8 mouse cellular contexts compared by ENCODE assay signal in genomic region chr17:36942391-36942790, GRCm38 (mm10). TPM values are rescaled to one million over a fixed set of nuclear protein-coding genes. Genes with fewer than 3 reads are reported as not detected.
DNase-seq lines count a peak whose midpoint lies in the region; ATAC-seq and TF ChIP-seq lines count a peak whose summit lies in the region.

No protein-coding gene starts in this region.

- no peak for ATAC-seq in heart, embryonic 11.5 days (replicated peaks; ENCODE audit: insufficient number of reproducible peaks, low FRiP score, low TSS enrichment)
- ATAC-seq in lung, embryonic 16.5 days (ENCODE audit: low read depth), result peak; percentile 89

- peak; percentile 13 for DNase-seq in gastrocnemius, postnatal 25 days
- DNase-seq in gastrocnemius, postnatal 14 days, result no peak
- DNase-seq in cerebellum, adult 2 months, result peak; percentile 84 to 85
- peak; percentile 46 for DNase-seq in kidney, adult 9 months
- DNase-seq in right cerebral cortex, postnatal 14 days, result peak; percentile 25
- no peak for DNase-seq in embryo, embryonic 10 days (ENCODE audit: low spot score)

- no peaks in the 10 kb centered on the region for H3K36me3 ChIP-seq in heart, embryonic 11.5 days (ENCODE audit: control insufficient read depth, insufficient read depth, low read length)
- H3K36me3 ChIP-seq in lung, embryonic 16.5 days (ENCODE audit: control insufficient read depth, insufficient read depth, low read length), result no peaks in the 10 kb centered on the region

- no peak for TF ChIP-seq POLR2A in cerebellum, adult 2 months (IDR thresholded peaks at IDR 0.05; ENCODE audit: borderline replicate concordance, insufficient read depth, low read length)

- intact Hi-C loops in gastrocnemius, postnatal 14 days (cut with DNase I; ENCODE audit: low total_unique reads), result no loop called here

- no peaks in the 10 kb centered on the region; the same call in 1 of the 2 replicates for H3K27me3 ChIP-seq in cerebellum, adult 2 months (ENCODE audit: control insufficient read depth, insufficient read depth, low read length)
- H3K27me3 ChIP-seq in heart, embryonic 11.5 days (ENCODE audit: control insufficient read depth, insufficient read depth, low read length), result peaks cover 67% of the 10 kb centered on the region
- H3K27me3 ChIP-seq in lung, embryonic 16.5 days (ENCODE audit: control insufficient read depth, insufficient read depth, low read depth, low read length), result peaks cover 48% of the 10 kb centered on the region

- H3K9me3 ChIP-seq in heart, embryonic 11.5 days (replicated peaks; ENCODE audit: control insufficient read depth, low read length), result no peaks in the 10 kb centered on the region
- no peaks in the 10 kb centered on the region for H3K9me3 ChIP-seq in lung, embryonic 16.5 days (ENCODE audit: control insufficient read depth, low read length)

- H3K9ac ChIP-seq in heart, embryonic 11.5 days (ENCODE audit: low read depth, low read length), result no peak overlapping the region
- H3K9ac ChIP-seq in lung, embryonic 16.5 days (ENCODE audit: low read length), result peak overlapping the region; percentile 53

- TF ChIP-seq CTCF in cerebellum, adult 2 months (IDR thresholded peaks at IDR 0.05; ENCODE audit: borderline replicate concordance, insufficient read depth, low read depth, low read length), result no peak

- peaks cover 6% of the 10 kb centered on the region; the same call in 1 of the 2 replicates for H3K4me1 ChIP-seq in cerebellum, adult 2 months (ENCODE audit: control insufficient read depth, insufficient read depth, low read length)
- peaks cover 10% of the 10 kb centered on the region; the same call in 1 of the 2 replicates for H3K4me1 ChIP-seq in heart, embryonic 11.5 days (ENCODE audit: control insufficient read depth, insufficient read depth, low read length)
- peaks cover 9% of the 10 kb centered on the region for H3K4me1 ChIP-seq in lung, embryonic 16.5 days (replicated peaks; ENCODE audit: control insufficient read depth, insufficient read depth, low read length)

- peak overlapping the region; percentile 74 for H3K4me2 ChIP-seq in heart, embryonic 11.5 days
- H3K4me2 ChIP-seq in lung, embryonic 16.5 days (ENCODE audit: low read depth, low read length), result peak overlapping the region; percentile 75

- 10% methylated on average over 10 of the region's 10 CpGs for WGBS in cerebellum, adult 2 months
- WGBS in heart, embryonic 11.5 days (ENCODE audit: insufficient replicate concordance), result 59% methylated on average over 10 of the region's 10 CpGs
- WGBS in lung, embryonic 16.5 days, result 31% methylated on average over 10 of the region's 10 CpGs

- peak overlapping the region; percentile 38 for H3K27ac ChIP-seq in cerebellum, adult 2 months (ENCODE audit: insufficient read depth, low read length)
- no peak overlapping the region for H3K27ac ChIP-seq in heart, embryonic 11.5 days (ENCODE audit: low read depth, low read length)
- 0 out of 2 replicates have a peak overlapping the region, but pooled peaks have one; percentile 12 for H3K27ac ChIP-seq in lung, embryonic 16.5 days (ENCODE audit: low read length)

- peak overlapping the region; percentile 59 for H3K4me3 ChIP-seq in cerebellum, adult 2 months (replicated peaks; ENCODE audit: insufficient read depth, low read depth, low read length)
- H3K4me3 ChIP-seq in heart, embryonic 11.5 days (ENCODE audit: low read depth, low read length), result peak overlapping the region; percentile 42
- peak overlapping the region; percentile 48 for H3K4me3 ChIP-seq in lung, embryonic 16.5 days (ENCODE audit: low read length)

RNA-seq across cellular contexts. Expression of gene Rnf39, which starts 0.3 kb away (rescaled TPM):
- under 1 TPM in 1 of 2 experiments, not detected in 1; 0.38 TPM for total RNA-seq in gastrocnemius, postnatal 25 days (2021)
- total RNA-seq in gastrocnemius, postnatal 14 days (2021), result not detected
- 5.6 and 6.5 TPM in 2 replicates for polyA plus RNA-seq in cerebellum, adult 2 months (2012; rRNA removed)
- polyA plus RNA-seq in heart, embryonic 11.5 days (2014; fragmentation: Nextera tagmentation; extraction: Ambion mirVana), result 0.10 and 0.17 TPM in 2 replicates
- polyA plus RNA-seq in lung, embryonic 16.5 days (2015; fragmentation: Nextera tagmentation; extraction: Ambion mirVana), result 0.65 and 1.7 TPM in 2 replicates

RNA-seq across cellular contexts. Expression of gene Ppp1r11, which starts 9.2 kb away (rescaled TPM):
- total RNA-seq in gastrocnemius, postnatal 25 days (2021), result 10 to 100 TPM; 47.3 to 64.5 TPM
- 10 to 100 TPM; 63.5 to 67.7 TPM for total RNA-seq in gastrocnemius, postnatal 14 days (2021)
- 196 and 206 TPM in 2 replicates for polyA plus RNA-seq in cerebellum, adult 2 months (2012; rRNA removed)
- 97.4 and 105 TPM in 2 replicates for polyA plus RNA-seq in heart, embryonic 11.5 days (2014; fragmentation: Nextera tagmentation; extraction: Ambion mirVana)
- polyA plus RNA-seq in lung, embryonic 16.5 days (2015; fragmentation: Nextera tagmentation; extraction: Ambion mirVana), result 104 and 117 TPM in 2 replicates

RNA-seq across cellular contexts. Expression of gene Znrd1, which starts 16.0 kb away (rescaled TPM):
- total RNA-seq in gastrocnemius, postnatal 25 days (2021), result 10 to 100 TPM; 18.0 to 20.6 TPM
- 10 to 100 TPM; 15.6 to 17.3 TPM for total RNA-seq in gastrocnemius, postnatal 14 days (2021)
- 37.5 and 40.6 TPM in 2 replicates for polyA plus RNA-seq in cerebellum, adult 2 months (2012; rRNA removed)
- 42.9 and 44.1 TPM in 2 replicates for polyA plus RNA-seq in heart, embryonic 11.5 days (2014; fragmentation: Nextera tagmentation; extraction: Ambion mirVana)
- polyA plus RNA-seq in lung, embryonic 16.5 days (2015; fragmentation: Nextera tagmentation; extraction: Ambion mirVana), result 93.7 and 96.4 TPM in 2 replicates

RNA-seq across cellular contexts. Expression of gene Znrd1as, which starts 16.0 kb away (rescaled TPM):
- 10 to 100 TPM; 13.7 to 15.1 TPM for total RNA-seq in gastrocnemius, postnatal 25 days (2021)
- total RNA-seq in gastrocnemius, postnatal 14 days (2021), result 10 to 100 TPM in 1 of 2 experiments, 1 to 10 TPM in 1; 9.3 to 11.4 TPM
- 6.7 and 7.8 TPM in 2 replicates for polyA plus RNA-seq in cerebellum, adult 2 months (2012; rRNA removed)
- polyA plus RNA-seq in heart, embryonic 11.5 days (2014; fragmentation: Nextera tagmentation; extraction: Ambion mirVana), result 7.9 and 8.6 TPM in 2 replicates
- polyA plus RNA-seq in lung, embryonic 16.5 days (2015; fragmentation: Nextera tagmentation; extraction: Ambion mirVana), result 7.2 and 7.7 TPM in 2 replicates

RNA-seq across cellular contexts. Expression of gene 2410137M14Rik, which starts 38.6 kb away (rescaled TPM):
- total RNA-seq in gastrocnemius, postnatal 25 days (2021), result not detected
- total RNA-seq in gastrocnemius, postnatal 14 days (2021), result under 1 TPM in 1 of 2 experiments, not detected in 1; 0.25 TPM
- 0.29 TPM in 1 of 2 replicates, not detected in the other for polyA plus RNA-seq in cerebellum, adult 2 months (2012; rRNA removed)
- polyA plus RNA-seq in heart, embryonic 11.5 days (2014; fragmentation: Nextera tagmentation; extraction: Ambion mirVana), result not detected in 2 replicates
- not detected in 2 replicates for polyA plus RNA-seq in lung, embryonic 16.5 days (2015; fragmentation: Nextera tagmentation; extraction: Ambion mirVana)

Comparison
In these comparisons a context has a peak if more than half of its experiments do, and no peak if none do; other contexts are left out.
1. DNase-seq: peak in gastrocnemius, postnatal 25 days (single experiment), cerebellum, adult 2 months (2 of 2), kidney, adult 9 months (single experiment) and right cerebral cortex, postnatal 14 days (single experiment); none in gastrocnemius, postnatal 14 days (single experiment) and embryo, embryonic 10 days (single experiment).
2. Peak in every context shown above with its lines, with median percentiles within 50 percentile points of each other: H3K4me3 ChIP-seq.